Mouse (Mus musculus): ENCODE measurements at regions not wholly inside any gene's neighbourhood (a gene's known extent, or its start where the extent isn't known, plus 50 kb on each side); places are given as distances from the start of the nearest gene placed in this dataset.

DNA sequence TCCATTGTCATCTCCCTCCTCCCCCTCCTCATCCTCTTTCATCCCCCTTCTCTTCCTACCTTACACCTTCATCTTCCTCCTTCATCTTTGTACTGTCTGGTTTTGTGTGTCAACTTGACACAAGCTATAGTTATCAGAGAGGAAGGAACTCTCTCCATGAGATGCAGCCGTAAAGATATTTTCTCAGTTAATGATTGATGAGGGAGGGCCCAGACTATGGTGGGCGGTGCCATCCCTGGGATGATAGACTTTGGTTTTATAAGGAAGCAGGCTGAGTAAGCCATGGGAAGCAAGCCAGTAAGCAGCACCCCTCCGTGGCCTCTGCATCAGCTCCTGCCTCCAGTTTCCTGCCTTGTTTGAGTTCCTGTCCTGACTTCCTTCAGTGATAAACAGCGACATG is 87.8 kb upstream of the Gm14444 start:
- TF ChIP-seq CTCF (IDR thresholded peaks at IDR 0.05; ENCODE audit: low read depth, low read length) (no peak), POLR2A (IDR thresholded peaks at IDR 0.05; ENCODE audit: extremely low read depth, insufficient read depth, low read length) (no peak)
